Mouse (Mus musculus) testis, adult 2 months (tissue): ENCODE results near the gene Rnf111. TPM values are rescaled to one million over a fixed set of nuclear protein-coding genes. Genes with fewer than 3 reads are reported as not detected.

Source experiments
- H3K27ac ChIP-seq: fragments of 200-500 bp; 2 replicates; pipeline ENCODE4 v1.5.1; 2012; ENCODE audit warnings: low read depth, low read length; ENCODE audit not compliant: control insufficient read depth, insufficient read depth
- H3K27me3 ChIP-seq: fragments of 200-500 bp; 2 replicates; pipeline ENCODE4 v1.6.1; 2012; ENCODE audit warnings: mild to moderate bottlenecking, low read length, moderate library complexity; ENCODE audit not compliant: control insufficient read depth, insufficient read depth
- H3K36me3 ChIP-seq: fragments of 200-500 bp; 2 replicates; pipeline ENCODE4 v1.6.1; 2012; ENCODE audit warnings: mild to moderate bottlenecking, low read length; ENCODE audit not compliant: control insufficient read depth, insufficient read depth
- H3K4me1 ChIP-seq: fragments of 200-500 bp; 2 replicates; pipeline ENCODE4 v1.6.1; 2012; ENCODE audit warnings: low read length; ENCODE audit not compliant: control insufficient read depth, insufficient read depth
- H3K4me3 ChIP-seq: fragments of 200-500 bp; 2 replicates; pipeline ENCODE4 v1.5.1; 2012; ENCODE audit warnings: low read depth, mild to moderate bottlenecking, low read length, moderate library complexity, mixed read lengths; ENCODE audit not compliant: control insufficient read depth
- CTCF ChIP-seq: fragments of 200-500 bp; IDR thresholded peaks from 2 replicates; pipeline ENCODE4 v1.5.1; 2012; ENCODE audit warnings: low read depth, mild to moderate bottlenecking, inconsistent platforms, low read length, moderate library complexity; ENCODE audit not compliant: control insufficient read depth, insufficient read depth, insufficient replicate concordance
- POLR2A ChIP-seq: fragments of 200-500 bp; IDR thresholded peaks from 2 replicates; pipeline ENCODE4 v1.6.1; 2012; ENCODE audit warnings: low read depth, mild to moderate bottlenecking, inconsistent platforms, low read length, moderate library complexity; ENCODE audit not compliant: control insufficient read depth
- polyA plus RNA-seq: library from polyadenylated mRNA; depleted of rRNA; stranded (reverse); fragments of >200 nt; gene quantifications from 2 replicates; pipeline ENCODE4 v1.2.3, GENCODE M21; 2012

Rnf111 gene
- polyA plus RNA-seq, 1 experiment: 25.7 TPM

- H3K36me3 ChIP-seq: peaks cover 2% of the 10 kb centered on the region; the same call in 1 of the 2 replicates
Measured at GRCm38 (mm10) chr9:70493038-70493437, 10.5 kb downstream of the Rnf111 start.

GRCm38 (mm10) chr9:70491176-70491575, 12.3 kb downstream of the Rnf111 start:
- Histone ChIP-seq H3K27me3 (no peaks in the 10 kb centered on the region), H3K4me1 (no peaks in the 10 kb centered on the region), H3K36me3 (peaks cover 2% of the 10 kb centered on the region; the same call in 1 of the 2 replicates), H3K4me3 (no peak overlapping the region), H3K27ac (no peak overlapping the region)
- TF ChIP-seq CTCF (no peak), POLR2A (no peak)

More at GRCm38 (mm10) chr9:70493038-70493437, 10.5 kb downstream of the Rnf111 start:
- Histone ChIP-seq H3K4me3 (no peak overlapping the region), H3K4me1 (no peaks in the 10 kb centered on the region), H3K27ac (no peak overlapping the region), H3K27me3 (no peaks in the 10 kb centered on the region)
- TF ChIP-seq CTCF (no peak), POLR2A (no peak)

DNA sequence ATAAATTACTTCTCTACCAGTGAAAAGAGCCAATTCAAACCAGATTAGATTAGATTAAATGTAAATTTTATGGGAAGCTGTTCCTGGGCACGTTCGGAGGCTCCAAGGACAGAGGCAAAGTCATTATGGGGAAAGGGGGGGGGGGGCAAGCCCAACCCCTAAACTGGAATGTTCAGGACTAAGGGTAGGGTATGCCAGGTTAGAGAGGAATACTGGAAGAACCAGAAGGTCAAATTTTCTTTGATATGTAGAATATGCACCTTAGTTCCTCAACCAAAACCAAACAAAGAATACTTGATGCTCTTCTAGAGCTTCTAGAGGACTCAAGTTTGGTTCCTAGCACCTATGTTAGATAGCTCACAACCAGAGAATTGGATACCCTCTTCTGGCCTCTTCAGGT, 16.1 kb downstream of the Rnf111 start:
- TF ChIP-seq POLR2A (no peak), CTCF (no peak)
- H3K36me3 ChIP-seq: peaks cover 2% of the 10 kb centered on the region
- H3K4me1 ChIP-seq: no peaks in the 10 kb centered on the region
- no peak overlapping the region for H3K4me3 ChIP-seq
- no peak overlapping the region for H3K27ac ChIP-seq
- no peaks in the 10 kb centered on the region for H3K27me3 ChIP-seq

DNA sequence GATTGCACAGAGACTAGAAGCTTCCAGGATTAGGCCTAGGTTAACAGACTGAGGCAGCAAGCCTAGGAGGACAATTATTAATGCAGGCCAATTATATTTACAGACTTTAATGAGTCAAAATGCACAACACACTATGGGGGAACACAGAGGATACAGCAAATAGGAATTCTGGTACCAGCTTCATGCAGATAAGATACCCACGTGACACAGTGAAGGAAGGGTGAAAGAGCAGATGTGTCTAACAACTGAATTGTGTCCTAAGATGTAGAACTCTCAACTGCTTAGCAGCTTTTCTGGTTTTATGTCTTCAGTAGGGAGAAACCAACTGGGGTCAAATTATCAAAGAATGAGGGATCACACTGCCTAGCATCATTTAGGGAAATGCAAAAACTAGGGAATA, 17.7 kb downstream of the Rnf111 start:
- Histone ChIP-seq H3K27ac (no peak overlapping the region), H3K4me3 (no peak overlapping the region), H3K36me3 (peaks cover 2% of the 10 kb centered on the region), H3K27me3 (no peaks in the 10 kb centered on the region), H3K4me1 (no peaks in the 10 kb centered on the region)
- TF ChIP-seq POLR2A (no peak), CTCF (no peak)

GRCm38 (mm10) chr9:70483495-70483894, 20.0 kb downstream of the Rnf111 start:
- TF ChIP-seq POLR2A: no peak
- TF ChIP-seq CTCF: no peak
- peaks cover 2% of the 10 kb centered on the region for H3K36me3 ChIP-seq
- no peak overlapping the region for H3K27ac ChIP-seq
- no peaks in the 10 kb centered on the region for H3K4me1 ChIP-seq
- no peak overlapping the region for H3K4me3 ChIP-seq
- H3K27me3 ChIP-seq: no peaks in the 10 kb centered on the region

DNA sequence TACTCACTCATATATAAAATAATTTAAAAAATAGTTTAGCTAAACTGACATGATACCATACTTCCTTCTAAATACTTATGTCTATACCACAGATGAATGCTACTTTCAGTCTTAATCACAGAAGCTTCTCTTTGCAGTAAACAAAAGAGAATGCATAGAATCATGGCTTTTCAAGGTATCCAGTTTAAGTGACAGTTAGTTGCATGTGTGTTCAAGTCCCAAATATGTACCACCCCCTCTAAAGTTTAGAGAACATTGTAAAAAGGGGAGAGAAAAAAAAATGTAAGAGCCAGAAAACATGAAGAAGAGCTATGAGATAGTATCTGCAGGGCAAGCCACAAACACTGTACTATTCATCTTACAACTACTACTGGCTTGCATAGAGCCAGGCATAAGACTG, 21.7 kb downstream of the Rnf111 start:
- Histone ChIP-seq H3K36me3 (peaks cover 2% of the 10 kb centered on the region), H3K27ac (no peak overlapping the region), H3K4me1 (no peaks in the 10 kb centered on the region), H3K4me3 (no peak overlapping the region), H3K27me3 (no peaks in the 10 kb centered on the region)
- TF ChIP-seq CTCF (no peak), POLR2A (no peak)

GRCm38 (mm10) chr9:70477229-70477628, 26.3 kb downstream of the Rnf111 start:
- no peaks in the 10 kb centered on the region for H3K27me3 ChIP-seq
- H3K36me3 ChIP-seq: no peaks in the 10 kb centered on the region; the same call in 1 of the 2 replicates
- TF ChIP-seq POLR2A (no peak), CTCF (no peak)
- H3K27ac ChIP-seq: no peak overlapping the region
- H3K4me1 ChIP-seq: no peaks in the 10 kb centered on the region
- no peak overlapping the region for H3K4me3 ChIP-seq
